In the genomic region with DNA sequence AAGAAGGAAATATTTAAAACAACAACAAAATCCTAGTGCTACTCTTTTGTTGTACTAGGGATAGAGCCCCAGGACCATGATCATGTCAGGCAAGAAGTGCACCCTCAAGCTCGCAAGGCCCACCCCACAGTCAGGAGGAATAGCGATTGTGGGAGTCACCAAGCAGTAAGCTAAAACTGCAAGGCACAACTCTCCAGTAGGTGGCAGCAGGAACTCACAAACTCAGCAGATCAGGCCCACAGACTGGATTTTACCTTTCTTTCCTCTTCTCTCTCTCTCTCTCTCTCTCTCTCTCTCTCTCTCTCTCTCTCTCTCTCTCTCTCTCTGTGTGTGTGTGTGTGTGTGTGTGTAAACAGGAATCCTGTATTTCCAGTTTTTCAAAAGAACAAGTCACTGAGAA, we compare ENCODE assay signal across 9 mouse cellular contexts. TPM values are rescaled to one million over a fixed set of nuclear protein-coding genes. Genes with fewer than 3 reads are reported as not detected.
A peak's percentile ranks its signal among the peaks of the same experiment; 100 is the strongest.
DNase-seq lines count a peak whose midpoint lies in the region; ATAC-seq and TF ChIP-seq lines count a peak whose summit lies in the region.
"Had no signal": no experiment of that assay in that cellular context is flagged by ENCODE, and none has a peak within 500 bp of the region (broad histone marks: within the 10 kb centered on the region; RNA-seq: fewer than 3 reads in every experiment).

No protein-coding gene starts in this region.

- H3K4me1 ChIP-seq in CH12.LX (ENCODE audit: control insufficient read depth in 1 of 2, insufficient read depth in 2 of 2) = no peaks in the 10 kb centered on the region
- peaks cover 14% of the 10 kb centered on the region for H3K4me1 ChIP-seq in embryonic facial prominence, embryonic 10.5 days
- no peaks in the 10 kb centered on the region for H3K4me1 ChIP-seq in heart, postnatal 0 days (ENCODE audit: control insufficient read depth, insufficient read depth)
- peaks cover 6% of the 10 kb centered on the region; the same call in 1 of the 2 replicates for H3K4me1 ChIP-seq in lung, embryonic 16.5 days (replicated peaks; ENCODE audit: control insufficient read depth, insufficient read depth, low read length)

- in situ Hi-C loops in CH12.LX (cut with MboI; ENCODE audit: low pct_ligation_motif_present, low pct_unique_long_range_greater_than_20kb, low sequenced_read_pairs) = no loop called here

- no peaks in the 10 kb centered on the region for H3K9me3 ChIP-seq in CH12.LX (replicated peaks; ENCODE audit: low read length)
- no peaks in the 10 kb centered on the region for H3K9me3 ChIP-seq in embryonic facial prominence, embryonic 10.5 days
- no peaks in the 10 kb centered on the region for H3K9me3 ChIP-seq in heart, postnatal 0 days (replicated peaks; ENCODE audit: control insufficient read depth, low read length)
- no peaks in the 10 kb centered on the region for H3K9me3 ChIP-seq in lung, embryonic 16.5 days (ENCODE audit: control insufficient read depth, low read length)

- no peak overlapping the region for H3K27ac ChIP-seq in CH12.LX (ENCODE audit: insufficient read depth, low read depth)
- H3K27ac ChIP-seq in embryonic facial prominence, embryonic 10.5 days (replicated peaks) = no peak overlapping the region
- H3K27ac ChIP-seq in heart, postnatal 0 days (ENCODE audit: low read depth) = no peak overlapping the region
- no peak overlapping the region for H3K27ac ChIP-seq in lung, embryonic 16.5 days (ENCODE audit: low read length)

- H3K4me3 ChIP-seq in CH12.LX (replicated peaks in 1 of 3; ENCODE audit: low read depth in 2 of 3, low read length in 2 of 3, poor library complexity in 1 of 3) = no peak overlapping the region
- H3K4me3 ChIP-seq in embryonic facial prominence, embryonic 10.5 days = no peak overlapping the region
- no peak overlapping the region for H3K4me3 ChIP-seq in heart, postnatal 0 days (ENCODE audit: low read depth, low read length)
- no peak overlapping the region for H3K4me3 ChIP-seq in lung, embryonic 16.5 days (ENCODE audit: low read length)

- TF ChIP-seq EP300 in CH12.LX (IDR thresholded peaks at IDR 0.05; ENCODE audit: low read length) = no peak
- no peak for TF ChIP-seq EP300 in heart, postnatal 0 days (IDR thresholded peaks at IDR 0.05; ENCODE audit: low read depth)

- H3K4me2 ChIP-seq in CH12.LX (ENCODE audit: insufficient read depth, low read depth, poor library complexity, severe bottlenecking) = no peak overlapping the region
- H3K4me2 ChIP-seq in heart, postnatal 0 days (ENCODE audit: low read depth, low read length) = no peak overlapping the region
- H3K4me2 ChIP-seq in lung, embryonic 16.5 days (ENCODE audit: low read depth, low read length) = no peak overlapping the region

- H3K9ac ChIP-seq in CH12.LX (ENCODE audit: insufficient read depth, low read depth) = no peak overlapping the region
- H3K9ac ChIP-seq in heart, postnatal 0 days (replicated peaks; ENCODE audit: low read depth, low read length) = no peak overlapping the region
- no peak overlapping the region for H3K9ac ChIP-seq in lung, embryonic 16.5 days (ENCODE audit: low read length)

- peak; percentile 50 to 87 for TF ChIP-seq CTCF in CH12.LX (conservative IDR thresholded peaks at IDR 0.05 in 1 of 2, IDR thresholded peaks at IDR 0.05 in 1 of 2; ENCODE audit: low read depth in 2 of 2, low read length in 2 of 2)
- peak; percentile 93 for TF ChIP-seq CTCF in heart, postnatal 0 days (IDR thresholded peaks at IDR 0.05; ENCODE audit: low read depth)

- no peaks in the 10 kb centered on the region for H3K27me3 ChIP-seq in CH12.LX (replicated peaks)
- H3K27me3 ChIP-seq in embryonic facial prominence, embryonic 10.5 days (replicated peaks; ENCODE audit: low read depth, poor library complexity, severe bottlenecking) = no peaks in the 10 kb centered on the region
- 0 out of 2 replicates have a peak, but pooled peaks cover 4% of the 10 kb centered on the region for H3K27me3 ChIP-seq in heart, postnatal 0 days (ENCODE audit: control insufficient read depth, insufficient read depth, low read length)
- H3K27me3 ChIP-seq in lung, embryonic 16.5 days (ENCODE audit: control insufficient read depth, insufficient read depth, low read depth, low read length) = no peaks in the 10 kb centered on the region

- ATAC-seq in heart, postnatal 0 days (ENCODE audit: insufficient read depth, low read depth) = no peak
- ATAC-seq in lung, embryonic 16.5 days (ENCODE audit: low read depth) = peak; percentile 78; the same call in 1 of the 2 replicates

- DNase-seq in CH12.LX (ENCODE audit: extremely low read depth) = peak; percentile 80
- peak; percentile 89 for DNase-seq in adrenal gland, postnatal 14 days
- peak; percentile 75 for DNase-seq in embryonic facial prominence, embryonic 10.5 days (ENCODE audit: low spot score)
- peak; percentile 68 for DNase-seq in heart, postnatal 0 days (ENCODE audit: low spot score)
- peak; percentile 88 for DNase-seq in layer of hippocampus, adult 11-12 months (ENCODE audit: low spot score)
- DNase-seq in retina, postnatal 1 day = peak; percentile 86
- peak; percentile 38 for DNase-seq in urinary bladder, postnatal 10 days (ENCODE audit: low spot score)

- peak; percentile 85 for TF ChIP-seq RAD21 in CH12.LX (IDR thresholded peaks at IDR 0.05; ENCODE audit: low read depth, low read length)

- H3K36me3 ChIP-seq in CH12.LX (replicated peaks in 1 of 2; ENCODE audit: control insufficient read depth in 1 of 2, insufficient read depth in 1 of 2, low read length in 1 of 2) = no peaks in the 10 kb centered on the region
- no peaks in the 10 kb centered on the region for H3K36me3 ChIP-seq in embryonic facial prominence, embryonic 10.5 days (replicated peaks)
- H3K36me3 ChIP-seq in heart, postnatal 0 days (replicated peaks; ENCODE audit: control insufficient read depth, insufficient read depth, low read length) = no peaks in the 10 kb centered on the region
- no peaks in the 10 kb centered on the region for H3K36me3 ChIP-seq in lung, embryonic 16.5 days (ENCODE audit: control insufficient read depth, insufficient read depth, low read length)

- no peak for TF ChIP-seq POLR2A in CH12.LX (IDR thresholded peaks at IDR 0.05; ENCODE audit: low read depth, low read length)

- 11% methylated on average over 2 of the region's 2 CpGs for WGBS in embryonic facial prominence, embryonic 10.5 days
- WGBS in heart, postnatal 0 days = 6% methylated on average over 2 of the region's 2 CpGs
- WGBS in lung, embryonic 16.5 days = 0% methylated on average over 2 of the region's 2 CpGs

- H3K79me2 ChIP-seq in CH12.LX (replicated peaks; ENCODE audit: control insufficient read depth, extremely low read depth, insufficient read depth, poor library complexity, severe bottlenecking) = no peaks in the 10 kb centered on the region

- dilution Hi-C loops in CH12.LX (cut with MboI; ENCODE audit: extremely low pct_ligation_motif_present, extremely low pct_unique_long_range_greater_than_20kb, low sequenced_read_pairs) = no loop called here

TF ChIP-seq in CH12.LX, 34 proteins besides CTCF, POLR2A, EP300 and RAD21 (continues in another document):
- no peak for TF ChIP-seq MYC (IDR thresholded peaks at IDR 0.05; ENCODE audit: low read depth, low read length)
- no peak; the same call in 1 of the 2 replicates for TF ChIP-seq JUND (conservative IDR thresholded peaks at IDR 0.05; ENCODE audit: low read depth, low read length)
- no peak for TF ChIP-seq HCFC1 (IDR thresholded peaks at IDR 0.05; ENCODE audit: low read depth, low read length)
- TF ChIP-seq BHLHE40 (IDR thresholded peaks at IDR 0.05; ENCODE audit: low read depth, low read length) = no peak
- no peak for TF ChIP-seq NRF1 (IDR thresholded peaks at IDR 0.05; ENCODE audit: low read depth, low read length)
- TF ChIP-seq POLR2AphosphoS2 (IDR thresholded peaks at IDR 0.05; ENCODE audit: low read depth, low read length) = no peak
- TF ChIP-seq MAX (IDR thresholded peaks at IDR 0.05; ENCODE audit: low read length) = no peak
- TF ChIP-seq MAFK (IDR thresholded peaks at IDR 0.05; ENCODE audit: insufficient replicate concordance, low read length) = 0 out of 2 replicates have a peak, but pooled peaks have one; percentile 17
- no peak for TF ChIP-seq ETS1 (conservative IDR thresholded peaks at IDR 0.05; ENCODE audit: low read depth, low read length)
- TF ChIP-seq SMC3 (IDR thresholded peaks at IDR 0.05; ENCODE audit: low read depth, low read length) = peak; percentile 92
- TF ChIP-seq ZC3H11A (IDR thresholded peaks at IDR 0.05; ENCODE audit: low read depth, low read length) = peak; percentile 74
- TF ChIP-seq USF2 (conservative IDR thresholded peaks at IDR 0.05; ENCODE audit: low read depth, low read length) = no peak
- TF ChIP-seq CHD1 (IDR thresholded peaks at IDR 0.05; ENCODE audit: low read depth, low read length) = no peak
- TF ChIP-seq NELFE (IDR thresholded peaks at IDR 0.05; ENCODE audit: low read depth, low read length) = 0 out of 2 replicates have a peak, but pooled peaks have one; percentile 13
- no peak for TF ChIP-seq GABPA (IDR thresholded peaks at IDR 0.05; ENCODE audit: insufficient replicate concordance, low read depth, low read length)
- TF ChIP-seq PAX5 (IDR thresholded peaks at IDR 0.05; ENCODE audit: low read length) = no peak
- TF ChIP-seq CHD2 (IDR thresholded peaks at IDR 0.05; ENCODE audit: low read length) = no peak
- no peak for TF ChIP-seq MEF2A (IDR thresholded peaks at IDR 0.05; ENCODE audit: borderline replicate concordance, low read depth, low read length)
- no peak for TF ChIP-seq MXI1 (IDR thresholded peaks at IDR 0.05; ENCODE audit: low read depth, low read length)
- no peak for TF ChIP-seq MAZ (IDR thresholded peaks at IDR 0.05; ENCODE audit: low read depth, low read length)
- TF ChIP-seq ELF1 (IDR thresholded peaks at IDR 0.05; ENCODE audit: low read depth, low read length) = no peak

RNA-seq across cellular contexts. Expression of a gene that starts 0.4 kb away (rescaled TPM):
- total RNA-seq in CH12.LX (2012; rRNA removed) (not detected in 2 replicates), CH12.LX (2014; rRNA removed) (not detected in 2 replicates)
- polyA plus RNA-seq in CH12.LX (2012; ENCODE audit: insufficient read length, low read depth) = not detected in 2 replicates
- not detected in 2 replicates for total RNA-seq in adrenal gland, postnatal 14 days (2021)
- not detected in 2 replicates for polyA plus RNA-seq in embryonic facial prominence, embryonic 10.5 days (2016; fragmentation: Nextera tagmentation; extraction: Ambion mirVana)
- not detected in 2 replicates for total RNA-seq in heart, postnatal 0 days (2014; rRNA removed; ENCODE audit: low replicate concordance)
- not detected in 2 replicates for polyA plus RNA-seq in heart, postnatal 0 days (2015; fragmentation: Nextera tagmentation; extraction: Ambion mirVana)
- not detected in 2 replicates for polyA plus RNA-seq in lung, embryonic 16.5 days (2015; fragmentation: Nextera tagmentation; extraction: Ambion mirVana)
- polyA plus RNA-seq: liver, embryonic 16.5 days had no signal

RNA-seq across cellular contexts. Expression of a gene that starts 24.5 kb away (rescaled TPM):
- total RNA-seq in CH12.LX (2012; rRNA removed) = not detected in 2 replicates
- not detected in 2 replicates for total RNA-seq in CH12.LX (2014; rRNA removed)
- 0.12 TPM in 1 of 2 replicates, not detected in the other for polyA plus RNA-seq in CH12.LX (2012; ENCODE audit: insufficient read length, low read depth)
- total RNA-seq in adrenal gland, postnatal 14 days (2021) = 24.6 and 36.6 TPM in 2 replicates
- polyA plus RNA-seq in embryonic facial prominence, embryonic 10.5 days (2016; fragmentation: Nextera tagmentation; extraction: Ambion mirVana) = 0.16 and 0.35 TPM in 2 replicates
- 4.6 and 8.8 TPM in 2 replicates for total RNA-seq in heart, postnatal 0 days (2014; rRNA removed; ENCODE audit: low replicate concordance)
- 9.7 TPM in 2 replicates for polyA plus RNA-seq in heart, postnatal 0 days (2015; fragmentation: Nextera tagmentation; extraction: Ambion mirVana)
- polyA plus RNA-seq in lung, embryonic 16.5 days (2015; fragmentation: Nextera tagmentation; extraction: Ambion mirVana) = 2.3 and 3.0 TPM in 2 replicates
- polyA plus RNA-seq: liver, embryonic 16.5 days had no signal

Comparison
In these comparisons a context has a peak if more than half of its experiments do, and no peak if none do; other contexts are left out.
1. DNase-seq: peak in every context shown above with its lines; median percentile 89 in adrenal gland, postnatal 14 days; 88 in layer of hippocampus, adult 11-12 months; 86 in retina, postnatal 1 day; 80 in CH12.LX; 75 in embryonic facial prominence, embryonic 10.5 days; 68 in heart, postnatal 0 days; 38 in urinary bladder, postnatal 10 days.